Mouse (Mus musculus) forebrain, embryonic 16.5 days (tissue): ENCODE measurements at regions not wholly inside any gene's neighbourhood (a gene's known extent, or its start where the extent isn't known, plus 50 kb on each side); places are given as distances from the start of the nearest gene placed in this dataset.

Experiments
- ATAC-seq: fragments of 200-750 bp; cut with Nextera tagmentation; 2 replicates; pipeline ENCODE4 v1.8.0; 2017; ENCODE audit warnings: mild to moderate bottlenecking, moderate library complexity
- H3K27ac ChIP-seq: fragments of 300-500 bp; sonication (generic); 2 replicates; pipeline ENCODE4 v1.5.1; 2014; ENCODE audit warnings: low read length, control low read depth
- H3K27me3 ChIP-seq: fragments of 300-500 bp; sonication (generic); replicated peaks from 2 replicates; pipeline ENCODE4 v1.6.1; 2014; ENCODE audit warnings: low read length; ENCODE audit not compliant: control insufficient read depth, insufficient read depth
- H3K36me3 ChIP-seq: fragments of 300-500 bp; sonication (generic); 2 replicates; pipeline ENCODE4 v1.6.1; 2014; ENCODE audit not compliant: control insufficient read depth, insufficient read depth
- H3K4me1 ChIP-seq: fragments of 300-500 bp; sonication (generic); replicated peaks from 2 replicates; pipeline ENCODE4 v1.6.1; 2014; ENCODE audit warnings: low read length; ENCODE audit not compliant: control insufficient read depth, insufficient read depth
- H3K4me2 ChIP-seq: fragments of 300-500 bp; sonication (generic); 2 replicates; pipeline ENCODE4 v1.6.1; 2014; ENCODE audit warnings: mild to moderate bottlenecking, low read length, control low read depth
- H3K4me3 ChIP-seq: fragments of 300-500 bp; sonication (generic); replicated peaks from 2 replicates; pipeline ENCODE4 v1.5.1; 2014; ENCODE audit warnings: mild to moderate bottlenecking, low read length, control low read depth
- H3K9ac ChIP-seq: fragments of 300-500 bp; sonication (generic); replicated peaks from 2 replicates; pipeline ENCODE4 v1.6.1; 2014; ENCODE audit warnings: low read depth, low read length, control low read depth
- H3K9me3 ChIP-seq: fragments of 300-500 bp; sonication (generic); 2 replicates; pipeline ENCODE4 v1.6.1; 2016; ENCODE audit warnings: low read length; ENCODE audit not compliant: control insufficient read depth
- WGBS: fragments of 180-500 bp; shearing (Covaris S2); extraction: QIAGEN DNeasy Blood & Tissue Kit; methylation state at CpG from one replicate; pipeline ENCODE4 v1.1.7; 2014; 5-methylcytosine and 5-hydroxymethylcytosine counted together

- peaks cover 4% of the 10 kb centered on the region; the same call in 1 of the 2 replicates for H3K4me1 ChIP-seq
- peak; percentile 79 for ATAC-seq
- no peaks in the 10 kb centered on the region for H3K27me3 ChIP-seq
- H3K9me3 ChIP-seq: no peaks in the 10 kb centered on the region
- no peak overlapping the region for H3K27ac ChIP-seq
- H3K4me2 ChIP-seq: no peak overlapping the region
- no peak overlapping the region for H3K4me3 ChIP-seq
- 23% methylated on average over 5 of the region's 5 CpGs for WGBS
- H3K9ac ChIP-seq: no peak overlapping the region
- H3K36me3 ChIP-seq: no peaks in the 10 kb centered on the region
Observed at GRCm38 (mm10) chr12:88530450-88531143, 170.2 kb downstream of the Adck1 start.

DNA sequence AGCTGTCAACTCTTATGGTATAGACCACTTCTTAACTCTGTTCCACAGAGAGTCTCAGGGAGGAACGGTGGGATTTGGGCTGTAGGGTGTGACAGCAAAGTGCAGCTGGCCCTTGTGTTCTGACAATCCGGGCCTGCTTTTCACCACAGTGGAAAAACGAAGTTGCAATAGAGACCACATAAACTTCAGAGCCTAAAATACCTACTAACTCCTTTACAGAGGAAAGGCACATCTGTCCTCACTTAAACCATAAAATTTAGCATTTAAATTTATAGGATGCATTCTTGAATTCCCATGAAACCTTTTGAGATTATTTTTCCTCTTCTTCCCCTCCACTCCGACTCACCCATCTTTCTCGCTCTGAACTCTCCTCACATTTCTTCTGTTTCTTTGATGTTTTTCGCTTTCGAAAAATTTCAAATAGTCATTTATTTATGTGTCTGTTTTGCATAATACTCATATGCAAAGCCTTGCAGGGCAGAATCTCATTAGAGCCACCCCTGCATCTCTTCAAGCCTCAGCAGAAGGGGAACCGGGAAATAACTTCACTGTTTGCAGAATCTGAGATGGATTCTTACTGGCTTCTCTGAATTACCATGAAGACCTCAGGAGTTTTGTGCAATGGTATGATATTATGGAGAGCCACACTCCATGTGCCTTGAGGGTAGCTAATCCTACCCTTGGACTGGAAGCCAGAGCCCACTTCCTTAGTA lies 172.1 kb downstream of the Adck1 start:
- ATAC-seq: no peak
- no peak overlapping the region for H3K27ac ChIP-seq
- H3K4me1 ChIP-seq: peaks cover 4% of the 10 kb centered on the region; the same call in 1 of the 2 replicates
- WGBS: 68% methylated on average over 8 of the region's 8 CpGs
- H3K4me3 ChIP-seq: no peak overlapping the region
- no peak overlapping the region for H3K9ac ChIP-seq
- H3K9me3 ChIP-seq: no peaks in the 10 kb centered on the region
- H3K36me3 ChIP-seq: no peaks in the 10 kb centered on the region
- no peak overlapping the region for H3K4me2 ChIP-seq
- no peaks in the 10 kb centered on the region for H3K27me3 ChIP-seq

DNA sequence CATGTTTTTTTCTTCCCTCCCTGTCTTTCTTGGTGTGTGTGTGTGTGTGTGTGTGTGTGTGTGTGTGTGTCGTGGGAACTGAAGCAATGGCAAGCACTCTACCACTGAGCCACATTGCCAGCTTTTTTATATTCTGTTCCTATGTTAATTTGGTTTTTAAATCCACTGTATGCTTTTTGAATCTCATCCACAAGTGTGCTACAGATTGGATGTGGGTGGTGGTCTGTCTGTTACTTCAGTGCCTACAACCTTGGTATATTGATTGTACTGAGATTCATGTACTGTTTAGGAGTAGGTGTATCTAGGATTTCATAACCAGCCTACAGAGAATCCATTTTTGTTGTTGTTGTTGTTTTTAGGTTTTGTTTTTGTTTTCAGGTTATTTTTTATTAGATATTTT lies 170.8 kb upstream of the Nrxn3 start:
- WGBS: 64% methylated on average over 1 of the region's 1 CpGs
- ATAC-seq: no peak
- Histone ChIP-seq H3K27ac (no peak overlapping the region), H3K9me3 (no peaks in the 10 kb centered on the region), H3K9ac (no peak overlapping the region), H3K4me2 (no peak overlapping the region), H3K27me3 (no peaks in the 10 kb centered on the region), H3K4me1 (no peaks in the 10 kb centered on the region), H3K4me3 (no peak overlapping the region), H3K36me3 (no peaks in the 10 kb centered on the region)

- no peak overlapping the region for H3K27ac ChIP-seq
- H3K4me2 ChIP-seq: no peak overlapping the region
- H3K27me3 ChIP-seq: no peaks in the 10 kb centered on the region
- H3K4me3 ChIP-seq: no peak overlapping the region
- ATAC-seq: no peak
- H3K9me3 ChIP-seq: no peaks in the 10 kb centered on the region
- H3K36me3 ChIP-seq: no peaks in the 10 kb centered on the region
- H3K4me1 ChIP-seq: no peaks in the 10 kb centered on the region
- no peak overlapping the region for H3K9ac ChIP-seq
- WGBS: 83% methylated on average over 2 of the region's 2 CpGs
Observed at GRCm38 (mm10) chr12:88555475-88555874, 167.2 kb upstream of the Nrxn3 start.

- Histone ChIP-seq H3K9me3 (no peaks in the 10 kb centered on the region; the same call in 1 of the 2 replicates), H3K4me2 (no peak overlapping the region), H3K27me3 (no peaks in the 10 kb centered on the region), H3K4me3 (no peak overlapping the region), H3K4me1 (no peaks in the 10 kb centered on the region), H3K27ac (no peak overlapping the region), H3K9ac (no peak overlapping the region), H3K36me3 (no peaks in the 10 kb centered on the region)
- ATAC-seq: no peak
- WGBS: 84% methylated on average over 3 of the region's 3 CpGs
Observed at GRCm38 (mm10) chr12:88558036-88558435, 164.6 kb upstream of the Nrxn3 start.

DNA sequence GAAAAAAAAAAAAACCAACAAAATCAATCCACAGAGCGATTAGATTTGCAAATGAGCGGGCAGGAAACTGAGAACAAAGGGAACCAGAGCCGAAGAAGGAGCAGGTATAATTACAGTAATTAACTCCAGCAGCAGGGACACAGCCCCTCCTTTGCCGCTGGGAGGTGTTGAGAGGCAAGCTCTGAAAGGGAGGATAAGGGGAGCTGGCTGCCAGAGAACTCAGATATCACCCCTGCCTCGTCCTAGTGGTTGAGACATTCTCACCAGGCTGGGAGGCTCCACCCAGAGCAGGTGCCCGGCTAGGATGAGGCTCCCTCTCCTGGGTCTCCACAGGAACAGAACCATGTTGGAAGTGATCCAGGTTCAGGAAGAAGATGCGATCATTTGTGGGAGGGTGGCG lies 142.7 kb upstream of the Nrxn3 start:
- H3K4me2 ChIP-seq: peak overlapping the region; percentile 4; the same call in 1 of the 2 replicates
- ATAC-seq: peak; percentile 95
- 0 out of 2 replicates have a peak overlapping the region, but pooled peaks have one; percentile 23 for H3K9ac ChIP-seq
- H3K27me3 ChIP-seq: no peaks in the 10 kb centered on the region
- H3K36me3 ChIP-seq: no peaks in the 10 kb centered on the region
- 4% methylated on average over 8 of the region's 8 CpGs for WGBS
- no peak overlapping the region for H3K4me3 ChIP-seq
- no peaks in the 10 kb centered on the region for H3K9me3 ChIP-seq
- peaks cover 7% of the 10 kb centered on the region for H3K4me1 ChIP-seq
- H3K27ac ChIP-seq: peak overlapping the region; percentile 31; the same call in 1 of the 2 replicates

GRCm38 (mm10) chr12:88605939-88606338 lies 116.7 kb upstream of the Nrxn3 start:
- Histone ChIP-seq H3K27ac (no peak overlapping the region), H3K4me2 (no peak overlapping the region), H3K9ac (no peak overlapping the region), H3K9me3 (no peaks in the 10 kb centered on the region), H3K36me3 (no peaks in the 10 kb centered on the region), H3K4me1 (peaks cover 4% of the 10 kb centered on the region; the same call in 1 of the 2 replicates), H3K27me3 (no peaks in the 10 kb centered on the region), H3K4me3 (no peak overlapping the region)
- ATAC-seq: no peak

- no peak overlapping the region for H3K9ac ChIP-seq
- H3K4me1 ChIP-seq: peaks cover 10% of the 10 kb centered on the region
- H3K4me3 ChIP-seq: no peak overlapping the region
- peak overlapping the region; percentile 23; the same call in 1 of the 2 replicates for H3K27ac ChIP-seq
- peak; percentile 91 for ATAC-seq
- no peak overlapping the region for H3K4me2 ChIP-seq
- no peaks in the 10 kb centered on the region for H3K27me3 ChIP-seq
- 19% methylated on average over 2 of the region's 2 CpGs for WGBS
- H3K9me3 ChIP-seq: no peaks in the 10 kb centered on the region
- no peaks in the 10 kb centered on the region for H3K36me3 ChIP-seq
Observed at GRCm38 (mm10) chr12:88620084-88620483, 102.6 kb upstream of the Nrxn3 start.

GRCm38 (mm10) chr12:88644281-88644680 lies 78.4 kb upstream of the Nrxn3 start:
- Histone ChIP-seq H3K4me3 (no peak overlapping the region), H3K9me3 (no peaks in the 10 kb centered on the region), H3K27ac (no peak overlapping the region), H3K9ac (no peak overlapping the region), H3K36me3 (no peaks in the 10 kb centered on the region), H3K27me3 (no peaks in the 10 kb centered on the region), H3K4me2 (no peak overlapping the region), H3K4me1 (no peaks in the 10 kb centered on the region)
- no peak for ATAC-seq
